Mouse (Mus musculus) liver, adult 2 months (tissue): ENCODE measurements at regions not wholly inside any gene's neighbourhood (a gene's known extent, or its start where the extent isn't known, plus 50 kb on each side); places are given as distances from the start of the nearest gene placed in this dataset.

Experiments
- CTCF ChIP-seq: fragments of 200-500 bp; IDR thresholded peaks from 2 replicates; pipeline ENCODE4 v1.5.1; 2011; ENCODE audit warnings: low read depth, low read length, control low read depth
- POLR2A ChIP-seq: fragments of 200-500 bp; IDR thresholded peaks from 2 replicates; pipeline ENCODE4 v1.6.1; 2011; ENCODE audit warnings: low read length, control low read depth; ENCODE audit not compliant: insufficient read depth; ENCODE audit errors: extremely low read depth

- TF ChIP-seq CTCF: 0 out of 2 replicates have a peak, but pooled peaks have one; percentile 7
- TF ChIP-seq POLR2A: no peak
Measured at GRCm38 (mm10) chr10:51952021-51952420, 70.3 kb upstream of the Vgll2 start.
